Mouse (Mus musculus) kidney, adult 2 months (tissue): ENCODE measurements around the gene Abr.

Source experiments
- CTCF ChIP-seq: fragments of 200-500 bp; conservative IDR thresholded peaks from 2 replicates; pipeline ENCODE4 v1.5.1; 2011; ENCODE audit warnings: low read depth, mild to moderate bottlenecking, control low read depth, low read length, moderate library complexity, mixed read lengths; ENCODE audit not compliant: insufficient read depth, insufficient read length
- POLR2A ChIP-seq: fragments of 200-500 bp; IDR thresholded peaks from one replicate; pipeline ENCODE4 v1.6.1; 2011; ENCODE audit warnings: low read depth, low read length, control low read depth

- TF ChIP-seq POLR2A (no peak), CTCF (no peak)
Measured at GRCm38 (mm10) chr11:76495127-76496028, 126.7 kb downstream of the Abr start.
